Mouse (Mus musculus): Measurements from ENCODE around the gene Rab3d.
"Not testable (repeated sequence)": the region's sequence is repeated elsewhere in the genome, so short reads cannot be mapped to it uniquely, and the experiment has no call there.

Rab3d gene

DNA sequence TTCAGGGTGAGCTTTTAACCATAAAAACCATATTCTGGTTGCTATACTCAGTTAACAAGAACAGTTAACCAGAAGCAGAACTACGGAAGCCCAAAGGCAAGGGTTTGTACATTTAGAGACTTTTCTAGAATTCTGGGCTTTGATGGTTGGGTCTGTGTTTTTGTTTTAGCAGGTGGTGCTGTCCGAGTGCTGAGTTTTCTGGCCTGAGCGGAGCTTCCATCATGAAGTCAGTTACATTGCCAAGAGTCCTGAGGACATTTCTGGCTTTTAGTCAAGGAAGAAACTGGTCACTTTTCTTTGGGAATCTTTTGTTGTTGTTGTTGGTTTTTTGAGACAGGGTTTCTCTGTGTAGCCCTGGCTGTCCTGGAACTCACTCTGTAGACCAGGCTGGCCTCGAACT is 14.0 kb downstream of the Rab3d start:
- no peak for DNase-seq (ENCODE audit: low spot score)

DNA sequence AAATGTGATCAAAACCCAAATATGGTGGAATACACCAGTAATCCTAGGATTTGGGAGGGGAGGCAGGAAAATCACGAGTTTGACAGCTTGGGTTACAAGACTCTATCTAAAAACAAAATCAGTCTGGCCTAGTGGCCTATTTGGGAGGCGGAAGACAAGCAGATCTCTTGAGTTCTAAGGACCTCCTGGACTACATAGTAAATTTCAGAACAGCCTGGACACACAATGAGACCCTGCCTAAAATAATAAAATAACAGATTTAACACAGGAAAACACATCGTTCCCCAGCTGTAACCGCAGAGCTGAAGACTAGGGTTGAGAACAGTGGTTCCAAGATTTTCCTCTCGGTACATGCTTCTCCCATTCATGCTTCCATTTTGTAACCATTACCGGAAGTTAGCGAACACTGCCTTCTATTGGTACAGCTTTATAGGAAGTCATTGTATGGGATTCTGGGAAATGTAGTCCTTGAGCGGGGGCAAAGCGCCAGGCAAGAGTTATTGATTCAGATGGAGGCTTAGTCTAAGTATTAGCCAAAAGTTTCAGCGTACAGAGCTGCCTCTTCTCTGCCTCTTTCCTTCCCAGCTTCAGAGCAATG is 16.7 kb downstream of the Rab3d start:
- no peak for DNase-seq (ENCODE audit: low spot score)

DNA sequence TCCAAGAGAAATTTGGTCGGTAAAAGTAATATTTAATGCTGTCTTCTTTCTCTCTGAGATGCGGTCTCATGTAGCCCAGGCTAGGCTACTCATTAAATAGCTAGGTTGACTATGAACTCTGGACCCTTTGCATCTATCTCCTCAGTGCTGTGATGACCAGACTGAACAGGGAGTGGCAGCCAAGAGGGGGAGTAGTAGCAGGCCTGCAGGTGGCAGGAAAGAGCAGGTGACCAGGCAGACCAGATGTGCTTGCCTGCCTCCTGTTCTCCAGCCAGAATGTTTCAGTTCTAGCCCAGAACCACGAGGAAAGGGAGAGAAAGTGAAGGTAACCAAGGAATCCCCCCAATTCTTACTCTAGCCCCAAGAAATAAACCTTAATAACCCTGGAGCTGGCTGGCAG is 28.8 kb downstream of the Rab3d start:
- DNase-seq (ENCODE audit: low spot score): no peak

DNA sequence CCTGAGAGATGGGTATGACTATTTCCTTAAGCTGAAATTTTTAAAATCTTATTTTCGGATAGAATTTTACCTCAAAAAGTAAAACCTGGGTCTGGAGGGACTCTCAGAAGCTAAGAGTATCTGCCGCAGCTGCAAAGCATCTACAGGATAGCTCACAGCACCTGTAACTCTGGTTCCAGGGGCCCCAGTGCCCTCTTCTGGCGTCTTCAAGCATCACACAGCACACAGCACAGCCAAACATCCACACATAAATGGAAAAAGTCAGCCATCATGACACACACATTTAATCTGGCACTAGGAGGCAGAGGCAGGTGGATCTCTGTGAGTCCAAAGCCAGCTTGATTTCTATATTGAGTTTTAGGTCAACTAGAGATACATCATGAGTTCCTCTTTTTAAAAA is 41.4 kb downstream of the Rab3d start:
- DNase-seq (ENCODE audit: low spot score): no peak

DNA sequence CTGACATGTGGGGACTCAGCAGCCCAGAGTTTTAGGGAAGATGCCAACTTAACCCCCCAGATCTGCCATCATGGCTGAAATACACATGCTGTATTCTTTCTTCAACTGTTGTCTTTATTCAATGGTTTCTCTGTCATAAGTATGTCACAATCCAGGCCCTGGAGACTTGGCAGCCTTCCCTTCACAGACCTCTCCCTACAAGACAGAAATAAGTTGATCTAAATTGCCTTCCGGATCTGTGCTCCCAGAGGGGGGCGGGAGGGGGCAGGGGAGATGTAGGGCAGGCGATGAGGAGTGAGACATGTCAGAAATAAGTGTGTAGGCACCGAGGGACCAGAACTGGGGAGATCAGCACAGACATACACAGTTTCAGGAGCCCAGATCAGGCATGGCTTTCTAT is 45.8 kb downstream of the Rab3d start:
- DNase-seq (ENCODE audit: low spot score): no peak

DNA sequence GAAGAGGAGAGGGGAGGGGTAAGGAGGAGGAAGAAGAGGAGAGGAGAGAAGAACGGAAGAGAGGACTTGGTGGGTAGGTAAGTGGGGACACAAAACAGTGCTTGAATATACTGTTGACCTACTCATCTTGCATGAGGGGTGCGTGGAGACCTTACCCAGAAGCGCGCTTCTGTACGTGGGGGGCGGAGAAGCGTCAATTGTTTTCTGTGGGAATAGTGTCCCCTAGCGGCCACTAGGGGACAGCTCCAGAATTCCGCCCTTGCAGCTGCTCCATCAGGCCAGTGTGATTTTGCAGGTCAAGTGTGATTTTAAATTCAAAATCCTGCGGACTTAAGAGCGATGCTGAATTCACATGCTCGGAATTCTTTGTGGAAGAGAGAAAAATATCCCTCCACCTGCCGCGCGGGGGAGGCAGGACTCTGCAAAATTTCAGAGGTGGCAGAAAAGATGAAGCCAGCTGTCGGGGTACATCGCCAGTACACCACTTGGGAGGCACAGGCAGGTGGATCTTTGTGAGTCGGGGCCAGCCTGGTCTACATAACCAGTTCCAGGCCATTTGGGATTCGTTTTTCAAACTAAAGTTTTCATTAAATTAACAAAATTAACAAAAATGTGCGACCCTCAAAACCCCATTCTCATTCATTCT is 47.0 kb downstream of the Rab3d start:
- DNase-seq (ENCODE audit: low spot score): no peak

DNA sequence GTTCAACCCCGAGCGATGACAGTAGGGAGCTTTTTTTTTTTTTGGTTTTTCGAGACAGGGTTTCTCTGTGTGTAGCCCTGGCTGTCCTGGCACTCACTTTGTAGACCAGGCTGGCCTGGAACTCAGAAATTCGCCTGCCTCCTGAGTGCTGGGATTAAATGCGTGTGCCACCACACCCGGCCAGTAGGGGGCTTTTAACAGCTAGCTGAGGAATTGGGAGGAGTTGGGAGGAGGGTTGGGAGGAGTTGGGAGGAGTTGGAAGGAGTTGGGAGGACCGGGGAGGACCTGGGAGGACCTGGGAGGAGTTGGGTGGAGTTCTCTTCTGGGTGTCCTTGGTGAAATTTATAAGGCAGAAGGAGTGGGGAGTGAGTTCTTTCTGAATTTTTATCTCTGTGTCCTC is 48.7 kb downstream of the Rab3d start:
- not testable (repeated sequence) for DNase-seq (ENCODE audit: low spot score)

DNA sequence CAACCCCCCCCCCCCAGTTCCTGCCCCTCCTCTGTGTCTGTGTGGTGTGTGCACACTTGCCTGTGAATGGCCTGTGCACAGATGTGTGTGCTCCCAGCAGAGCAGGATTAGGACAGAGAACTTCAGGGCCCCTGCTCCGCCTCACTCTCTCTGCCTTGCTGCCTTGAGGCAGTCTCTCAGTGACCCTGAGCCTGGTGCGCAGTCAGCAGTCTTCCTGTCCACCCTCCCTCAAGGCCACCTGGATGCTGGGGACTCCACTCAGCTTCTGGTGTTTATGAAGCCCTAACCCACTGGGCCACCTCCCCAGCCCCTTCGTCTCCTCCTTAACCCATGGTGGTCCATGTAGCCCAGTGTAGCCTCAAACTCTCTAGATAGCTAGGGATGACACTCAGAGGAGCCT is 50.3 kb downstream of the Rab3d start:
- DNase-seq (ENCODE audit: low spot score): no peak

DNA sequence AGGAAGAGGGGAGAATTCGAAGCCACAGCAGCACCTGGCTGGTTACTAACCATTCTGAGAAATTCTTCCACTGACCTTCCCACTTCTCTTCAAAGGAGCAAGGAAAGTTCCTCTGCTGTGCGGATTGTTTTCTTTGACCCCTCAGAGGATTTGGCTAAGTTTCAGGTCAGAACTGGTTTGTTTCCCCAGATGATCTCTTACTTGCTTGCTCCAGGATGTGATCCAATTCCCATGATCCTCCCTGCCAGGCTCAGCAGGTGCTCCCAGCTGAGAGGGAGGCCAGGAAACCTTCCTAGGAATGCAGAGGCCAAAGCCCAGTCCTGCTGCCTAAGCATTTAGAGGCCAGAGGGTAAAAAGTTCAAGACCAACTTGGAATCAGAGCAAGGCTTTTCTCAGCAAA is 51.4 kb downstream of the Rab3d start:
- no peak for DNase-seq (ENCODE audit: low spot score)

DNA sequence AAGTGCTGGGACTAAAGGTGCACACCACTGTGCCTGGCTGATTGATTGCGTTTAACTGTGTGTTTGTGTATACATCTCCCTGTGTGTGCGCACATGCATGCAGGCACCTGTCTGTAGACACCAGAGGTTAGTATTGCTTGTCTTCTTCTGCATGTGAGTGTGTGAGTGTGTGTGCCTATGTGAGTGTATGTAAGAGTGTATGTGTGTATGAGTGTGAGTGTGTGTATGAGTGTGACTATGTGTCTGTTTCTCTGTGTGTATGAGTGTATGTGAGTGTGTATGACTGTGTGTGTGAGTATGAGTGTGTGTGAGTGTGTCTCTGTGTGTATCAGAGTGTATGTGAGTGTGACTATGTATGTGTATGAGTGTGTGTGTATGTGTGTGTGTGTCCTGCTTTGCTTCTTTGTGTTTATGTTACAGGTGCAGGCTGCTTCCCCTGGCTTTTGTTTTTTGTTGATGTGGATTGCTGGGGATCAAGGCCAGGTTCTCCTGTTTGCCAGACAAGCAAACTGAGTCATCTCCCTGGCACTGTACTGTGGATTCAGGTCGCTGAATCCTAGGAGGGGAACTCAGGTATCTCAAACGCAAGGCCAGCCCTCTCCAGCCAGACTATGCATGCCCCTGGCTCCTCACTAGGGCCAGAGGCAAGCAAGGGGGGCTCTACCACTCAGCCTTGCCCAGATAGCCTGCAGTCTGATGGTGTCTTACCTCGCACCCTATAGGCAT is 52.2 kb downstream of the Rab3d start:
- DNase-seq (ENCODE audit: low spot score): no peak

DNA sequence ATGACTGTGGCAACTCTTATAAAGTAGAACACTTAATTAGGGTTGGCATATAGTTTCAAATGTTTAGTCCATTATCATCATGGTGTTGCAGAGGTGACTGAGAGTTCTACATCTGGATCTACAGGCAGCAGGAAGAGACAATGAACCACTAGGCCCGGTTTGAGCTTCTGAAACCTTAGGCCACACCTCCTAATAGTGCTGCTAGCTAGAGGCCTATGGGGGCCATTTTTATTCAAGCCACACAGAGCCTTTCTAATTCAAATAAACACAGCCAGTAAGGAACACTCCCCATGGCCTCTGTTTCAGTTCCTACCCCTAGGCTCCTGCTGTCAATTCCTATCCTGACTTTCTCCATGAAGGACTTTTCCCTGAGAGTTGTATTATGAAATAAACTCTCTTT is 55.8 kb downstream of the Rab3d start:
- DNase-seq (ENCODE audit: low spot score): no peak

DNA sequence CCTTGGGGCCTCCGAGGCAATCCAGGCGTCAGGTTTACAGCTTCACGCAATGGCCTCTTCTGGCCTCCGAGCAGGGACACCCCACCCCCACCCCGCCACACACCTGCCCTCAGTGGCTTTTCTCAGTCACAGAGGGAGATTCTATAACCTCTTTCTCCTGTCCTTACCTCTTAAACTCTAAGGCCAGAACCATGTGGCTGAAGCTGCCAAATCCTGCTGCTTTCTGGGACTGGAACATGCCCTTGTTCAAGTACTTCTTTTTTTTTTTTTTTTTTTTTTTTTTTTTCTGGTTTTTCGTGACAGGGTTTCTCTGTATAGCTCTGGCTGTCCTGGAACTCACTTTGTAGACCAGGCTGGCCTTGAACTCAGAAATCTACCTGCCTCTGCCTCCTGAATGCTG is 57.6 kb downstream of the Rab3d start:
- not testable (repeated sequence) for DNase-seq (ENCODE audit: low spot score)

DNA sequence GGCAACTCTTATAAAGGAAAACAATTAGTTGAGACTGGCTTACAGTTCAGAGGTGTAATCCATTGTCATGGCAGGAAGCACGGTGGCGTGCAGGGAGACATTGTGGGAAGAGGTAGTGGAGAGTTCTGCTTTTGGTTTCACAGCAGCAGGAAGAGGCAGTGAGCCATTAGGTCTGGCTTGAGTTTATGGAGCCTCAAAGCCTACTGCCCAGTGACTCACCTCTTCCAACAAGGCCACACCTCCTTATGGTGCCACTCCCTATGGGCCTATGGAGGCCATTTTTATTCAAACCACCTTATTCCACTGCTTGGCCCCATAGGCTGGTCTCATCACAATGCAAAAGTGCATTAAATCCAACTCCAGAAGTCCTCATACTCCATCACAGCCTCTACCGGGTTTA is 58.4 kb downstream of the Rab3d start:
- DNase-seq (ENCODE audit: low spot score): no peak

DNA sequence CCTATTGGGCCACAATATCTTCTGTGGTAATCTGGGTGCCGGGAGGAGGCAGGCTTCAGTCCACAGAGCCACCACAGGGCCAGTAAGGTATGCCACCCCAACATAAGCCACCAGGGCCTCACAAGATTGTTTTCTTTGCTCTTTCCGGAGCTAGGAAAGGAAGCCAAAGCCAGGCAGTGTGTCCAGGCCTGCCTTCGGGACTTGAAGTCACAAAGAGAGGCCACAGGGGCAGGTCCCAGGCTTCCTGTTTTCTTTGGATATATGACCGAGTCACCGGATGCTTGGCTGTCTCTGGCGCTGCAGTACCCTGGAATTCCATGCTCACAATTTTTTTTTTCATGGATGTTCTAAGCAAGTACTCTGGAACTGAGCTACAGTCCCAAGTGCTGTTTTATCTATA is 59.9 kb downstream of the Rab3d start:
- no peak for DNase-seq (ENCODE audit: low spot score)

DNA sequence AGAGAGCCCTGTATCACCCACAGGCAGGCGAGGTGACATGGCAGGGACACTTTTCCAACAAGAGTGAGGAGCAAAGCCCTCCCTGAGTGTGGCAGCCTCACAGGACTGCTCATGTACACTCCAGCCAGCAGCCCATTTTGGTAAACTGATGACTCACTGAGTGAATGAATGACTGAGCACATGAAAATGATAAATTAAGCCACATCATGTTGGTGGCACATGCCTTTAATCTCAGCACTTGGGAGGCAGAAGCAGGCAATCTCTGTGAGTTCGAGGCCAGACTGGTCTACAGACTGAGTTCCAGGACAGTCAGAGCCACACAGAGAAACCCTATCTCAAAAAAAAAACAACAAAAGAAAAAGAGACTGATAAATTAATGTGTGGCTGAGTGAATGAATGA is 60.5 kb downstream of the Rab3d start:
- no peak for DNase-seq (ENCODE audit: low spot score)

All from ovary, postnatal 10 days (tissue).